Mouse (Mus musculus): ENCODE data around the gene Sh3pxd2b.

GRCm38 (mm10) chr11:32367056-32367455 is 19.4 kb downstream of the Sh3pxd2b start:
- TF ChIP-seq POLR2A (IDR thresholded peaks at IDR 0.05; ENCODE audit: borderline replicate concordance, extremely low read depth, low read depth, low read length) (no peak), CTCF (IDR thresholded peaks at IDR 0.05; ENCODE audit: insufficient read depth, low read length) (no peak)
